Mouse (Mus musculus): ENCODE results near the gene Ppm1j.

- TF ChIP-seq GATA1 (IDR thresholded peaks at IDR 0.05; ENCODE audit: low read length), result no peak
- no peak for TF ChIP-seq TAL1 (IDR thresholded peaks at IDR 0.05; ENCODE audit: low read length)
Observed at GRCm38 (mm10) chr3:104817991-104818748, 37.3 kb downstream of the Ppm1j start, which contains the start of gene Mov10.
